Mouse (Mus musculus) retina, adult 2 months (tissue): Measurements from ENCODE around the gene Gm49384.

Experiments used
- DNase-seq: peaks from one replicate; pipeline ENCODE4 v3.0.0-alpha.2; 2012; ENCODE audit warnings: low read depth, low spot score

Gm49384 gene

DNA sequence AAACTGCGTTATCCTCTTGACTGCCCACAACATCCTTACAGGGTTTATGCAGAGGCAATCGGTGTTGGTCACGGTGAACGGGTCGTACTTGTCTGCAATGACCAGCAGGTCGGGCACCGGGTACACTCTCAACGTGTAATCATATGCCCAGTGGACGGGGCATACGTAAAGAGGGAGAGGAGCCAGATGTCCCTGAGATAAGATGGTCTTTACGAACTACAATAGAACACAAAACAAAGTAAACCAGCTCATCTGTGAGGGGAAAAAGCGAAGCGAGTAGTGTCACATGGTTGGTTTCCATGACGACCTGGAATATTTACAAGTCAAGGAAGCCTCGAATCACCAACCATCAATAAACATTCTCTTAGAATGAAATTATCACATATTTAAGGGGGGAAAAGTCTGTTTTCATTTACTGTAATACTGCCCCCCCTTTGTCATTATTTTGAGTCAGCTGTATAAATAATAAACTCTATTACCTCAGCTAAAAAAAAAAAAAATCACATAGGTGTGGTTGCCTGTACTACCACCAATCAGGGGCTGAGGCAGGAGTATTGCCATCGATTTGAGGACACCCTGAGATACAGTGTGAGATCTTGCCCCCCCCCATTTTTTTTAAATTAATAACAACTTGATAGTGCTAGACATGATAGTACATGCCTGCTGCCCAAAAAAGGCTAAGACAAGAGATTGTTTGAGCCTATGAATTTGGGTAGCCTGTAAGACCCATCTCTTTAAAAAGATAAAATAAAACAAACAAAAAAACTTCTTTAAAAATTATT, at the start of gene Gm49384:
TSS of gene Gm49384 (minus strand) at position 216 of the 782 bp plus-strand sequence.
- no peak for DNase-seq

- DNase-seq = no peak
These were observed 49.7 kb upstream of the Gm49384 start for GRCm38 (mm10) chr12:69253806-69254205.

- no peak for DNase-seq
These were observed 46.7 kb upstream of the Gm49384 start for GRCm38 (mm10) chr12:69250756-69251155.

DNA sequence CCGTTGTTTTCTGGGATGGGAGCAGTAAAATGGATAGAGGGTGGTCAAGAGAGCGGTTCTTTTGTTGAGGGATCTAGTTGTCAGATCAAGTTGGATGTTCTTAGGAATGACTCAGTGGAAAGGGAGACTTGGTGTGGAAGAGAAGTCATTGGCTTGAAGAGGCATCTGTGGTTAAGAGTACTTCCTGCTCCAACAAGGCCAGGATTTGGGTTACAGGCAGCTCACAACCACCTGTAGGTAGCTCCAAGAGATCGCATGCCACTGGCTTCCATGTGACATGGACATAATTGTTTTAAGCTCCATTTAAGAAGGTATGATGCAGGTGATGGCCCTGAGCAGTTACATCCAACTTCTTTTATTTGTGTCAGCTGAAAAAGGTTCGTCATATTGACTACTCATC, 45.7 kb upstream of the Gm49384 start:
- no peak for DNase-seq

DNA sequence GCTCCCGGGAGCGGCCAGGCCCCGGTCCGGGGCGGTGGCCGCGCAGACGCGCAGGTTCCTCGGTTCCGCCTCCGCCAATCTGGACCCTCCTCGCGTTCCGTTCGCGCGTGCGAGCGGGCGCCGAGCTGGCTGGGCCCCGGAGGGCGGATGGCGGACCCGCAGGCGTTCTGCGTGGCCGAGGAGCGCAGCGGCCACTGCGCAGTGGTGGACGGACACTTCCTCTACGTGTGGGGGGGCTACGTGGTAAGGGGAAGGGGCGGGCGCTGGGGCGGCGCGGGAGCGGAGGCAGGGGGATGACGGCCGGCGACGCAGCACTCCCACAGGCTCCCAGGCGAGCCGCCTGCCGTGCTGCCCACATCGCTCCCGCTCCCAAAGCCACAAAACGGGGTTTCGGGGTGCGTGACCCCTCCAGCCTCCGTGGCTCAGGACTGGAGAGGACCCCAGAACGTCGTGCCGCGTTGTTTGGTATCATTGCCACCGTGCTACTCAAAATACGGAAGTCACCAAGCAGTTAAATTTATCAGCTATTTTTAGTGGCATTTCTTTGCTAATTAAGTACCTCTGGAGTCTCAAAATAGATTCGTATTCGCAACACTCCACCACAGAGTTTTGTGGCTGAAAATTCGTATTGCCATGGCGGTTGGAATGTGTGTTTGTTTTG, 37.8 kb upstream of the Gm49384 start:
- DNase-seq = no peak

DNA sequence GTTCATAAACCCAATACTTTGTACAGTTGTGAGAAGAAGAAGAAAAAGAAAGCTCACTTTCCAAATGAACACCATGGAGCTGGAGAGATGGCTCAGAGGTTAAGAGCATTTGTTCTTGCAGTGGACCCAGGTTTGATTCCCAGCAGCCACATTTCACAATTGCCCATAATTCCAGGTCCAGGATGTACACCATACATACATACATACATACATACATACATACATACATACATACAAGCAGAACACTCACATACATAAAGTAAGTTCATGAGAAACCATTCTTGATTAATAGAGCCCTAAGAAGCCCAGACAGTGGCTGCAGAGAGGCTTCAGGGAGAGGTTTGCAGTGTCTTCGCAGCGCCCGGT, 37.3 kb upstream of the Gm49384 start:
- DNase-seq = no peak

- DNase-seq = no peak
These were observed 36.8 kb upstream of the Gm49384 start, which contains the start of gene Klhdc1 for GRCm38 (mm10) chr12:69240876-69241275. Gene Klhdc1 (plus strand): TSS chr12:69241176.

DNA sequence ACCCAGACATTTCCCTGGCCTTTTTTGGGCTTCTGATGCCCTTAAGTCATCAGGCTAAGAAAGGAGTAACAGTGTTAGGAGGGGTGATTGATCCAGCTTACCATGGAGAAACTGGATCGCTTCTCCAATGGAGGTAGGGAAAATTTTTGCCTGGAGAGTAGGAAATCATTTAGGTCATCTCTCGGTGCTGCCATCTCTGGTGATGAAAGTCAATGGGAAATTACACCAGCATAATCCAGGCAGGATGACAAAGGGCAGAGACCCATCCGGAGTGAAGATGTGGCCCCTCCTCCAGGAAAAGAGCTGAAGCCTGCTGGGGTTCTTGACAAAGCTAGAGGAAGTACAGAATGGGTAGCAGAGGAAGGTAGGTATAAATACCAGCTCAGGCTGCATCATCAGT, 34.2 kb upstream of the Gm49384 start:
- DNase-seq = no peak

DNA sequence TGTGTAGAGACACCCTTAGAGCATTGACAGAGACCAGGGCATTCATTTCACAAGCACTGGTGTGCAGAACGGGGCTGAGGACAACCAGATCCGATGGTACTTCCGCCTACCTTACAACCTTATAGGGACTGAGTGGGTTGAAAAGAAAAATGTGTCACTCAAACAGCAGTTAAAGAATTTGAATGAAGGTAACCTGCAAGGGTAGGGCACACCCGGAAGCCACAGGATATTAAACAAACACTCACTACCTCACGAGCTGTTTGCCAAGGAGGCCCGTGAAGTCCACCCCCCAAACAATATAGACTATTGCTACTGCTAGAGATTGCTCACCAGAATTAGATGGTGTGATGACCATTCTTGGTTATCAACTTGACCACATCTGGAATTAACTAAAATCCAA, 31.7 kb upstream of the Gm49384 start:
- DNase-seq = no peak

- no peak for DNase-seq
These were observed 25.2 kb upstream of the Gm49384 start for GRCm38 (mm10) chr12:69229251-69229650.

DNA sequence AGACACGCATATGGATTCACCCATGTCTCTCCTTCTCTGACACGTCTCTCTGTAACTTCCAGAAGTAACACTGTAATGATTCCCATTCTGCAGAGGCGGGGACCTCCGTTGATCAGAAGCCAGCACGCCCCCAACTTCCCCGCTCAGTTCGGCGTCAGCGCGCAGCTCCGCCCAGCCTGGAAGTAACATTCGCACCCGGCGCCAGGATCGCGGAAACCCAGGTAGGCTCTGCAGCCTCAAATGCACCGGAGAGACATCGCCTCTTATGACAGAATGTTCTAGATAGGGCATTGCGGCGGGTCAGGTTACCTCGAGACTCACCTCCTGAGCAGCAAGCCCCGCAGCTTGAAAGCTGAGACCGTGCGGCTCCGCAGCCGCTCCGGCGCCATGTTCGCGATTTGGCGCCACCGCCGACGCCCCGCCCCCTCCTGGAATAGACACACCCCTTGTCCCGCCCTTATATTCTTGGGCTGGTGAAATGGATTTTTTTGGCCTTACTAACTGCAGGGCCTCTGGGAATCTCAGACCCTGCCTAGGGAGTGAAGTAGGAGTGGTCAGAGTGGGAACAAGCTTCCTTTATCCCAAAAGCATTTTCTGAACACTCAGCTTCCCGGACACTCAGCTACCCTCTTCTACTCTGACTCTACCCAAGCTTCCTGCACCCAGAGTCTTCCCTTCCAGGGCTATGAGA, 23.9 kb upstream of the Gm49384 start, which contains the start of gene Pole2:
TSS of gene Pole2 (minus strand) at position 420 of the 691 bp plus-strand sequence.
- DNase-seq = no peak

DNA sequence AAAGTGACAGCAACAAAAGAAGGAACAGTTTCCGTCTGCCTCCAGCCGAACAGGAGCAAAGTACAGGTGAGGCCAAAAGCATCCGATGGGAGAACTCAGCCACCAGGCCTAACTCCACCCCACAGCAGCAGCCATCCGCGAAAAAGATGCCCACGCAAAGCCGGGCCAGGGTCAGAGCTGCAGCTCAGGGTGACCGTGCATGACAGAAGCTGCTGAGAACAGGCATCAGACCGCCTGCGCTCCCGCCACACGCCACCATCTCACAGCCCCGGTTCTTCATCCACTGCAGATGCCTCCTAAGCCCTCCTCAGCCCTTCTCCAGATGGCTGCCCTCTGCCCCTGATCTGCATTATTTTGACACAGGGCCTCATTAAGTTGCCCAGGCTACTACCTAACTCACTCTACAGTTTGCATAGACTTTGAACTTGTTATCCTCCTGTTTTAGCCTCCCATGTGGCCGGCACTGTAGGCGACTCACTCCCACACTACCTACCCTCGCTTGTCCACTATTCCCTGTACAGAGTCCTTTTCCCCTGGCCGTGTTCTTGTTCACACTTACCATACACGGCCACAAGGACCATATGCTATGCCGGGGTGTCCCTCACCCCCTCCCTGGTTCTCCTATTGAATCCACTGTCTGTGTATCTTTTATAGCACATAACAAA, 16.7 kb upstream of the Gm49384 start:
- DNase-seq = no peak

DNA sequence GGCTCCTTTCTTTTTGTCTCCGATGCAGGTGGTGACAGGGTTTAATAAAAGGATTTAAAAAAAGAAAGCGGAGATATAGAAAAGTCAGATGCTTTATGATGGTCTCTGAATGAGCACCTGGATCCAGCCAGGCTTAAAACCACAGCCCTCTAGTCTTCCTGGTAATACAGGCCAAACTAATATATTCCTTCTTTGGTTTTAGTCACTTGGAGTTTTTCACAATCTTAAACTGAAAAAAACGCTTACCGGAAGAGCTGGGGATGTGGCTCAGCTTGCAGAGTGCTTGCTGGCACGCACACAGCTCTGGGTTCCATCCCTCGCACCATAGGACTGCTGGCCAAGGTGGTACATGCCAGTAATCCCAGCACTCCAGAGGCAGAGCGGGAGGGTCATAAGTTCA, 12.5 kb upstream of the Gm49384 start:
- DNase-seq = no peak

- DNase-seq = no peak
These were observed 11.1 kb upstream of the Gm49384 start for GRCm38 (mm10) chr12:69215000-69215785.

- DNase-seq = no peak
These were observed 10.3 kb upstream of the Gm49384 start for GRCm38 (mm10) chr12:69214393-69214792.

DNA sequence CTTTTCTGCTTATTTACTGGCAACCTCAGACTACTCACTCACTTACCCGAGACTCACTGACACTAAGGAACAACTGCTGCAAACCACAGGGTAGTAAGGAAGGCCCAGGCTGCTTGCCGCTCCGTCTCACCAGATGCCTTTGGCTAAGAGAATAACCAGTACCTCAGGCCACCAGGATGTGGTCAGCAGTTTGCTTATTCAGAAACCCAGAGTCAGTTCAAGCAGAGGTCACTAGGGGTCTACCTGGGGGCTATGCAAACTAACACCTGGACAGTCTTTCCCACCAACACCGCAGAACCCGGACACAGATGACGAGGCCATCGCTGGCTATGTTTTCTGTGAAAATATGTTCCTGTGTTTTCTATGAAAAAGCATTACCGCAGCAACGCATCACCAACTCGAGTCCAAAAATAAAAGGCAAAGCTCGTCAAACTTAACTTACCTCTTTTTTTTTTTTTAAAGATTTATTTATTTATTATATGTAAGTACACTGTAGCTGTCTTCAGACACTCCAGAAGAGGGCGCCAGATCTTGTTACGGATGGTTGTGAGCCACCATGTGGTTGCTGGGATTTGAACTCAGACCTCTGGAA, 9.2 kb upstream of the Gm49384 start:
- DNase-seq = no peak

DNA sequence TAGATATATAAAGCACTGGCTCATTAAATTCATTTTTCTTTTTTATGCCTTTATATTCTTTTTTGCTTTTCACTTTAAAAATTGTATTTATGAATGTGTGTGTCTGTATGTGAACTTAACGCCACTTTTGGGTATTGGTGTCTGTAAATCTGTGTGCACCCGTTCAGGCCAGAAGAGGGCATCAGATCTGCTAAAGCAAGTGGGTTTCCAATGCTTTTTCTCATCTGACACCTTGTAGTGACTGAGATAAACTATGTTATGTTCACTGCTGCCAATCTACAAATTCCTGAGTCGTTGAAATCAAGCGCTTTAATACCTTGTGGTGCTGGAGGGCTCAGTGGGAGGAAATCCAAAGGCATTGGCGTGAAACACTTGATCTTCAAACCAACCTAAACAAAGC, 7.0 kb upstream of the Gm49384 start:
- DNase-seq = no peak

DNA sequence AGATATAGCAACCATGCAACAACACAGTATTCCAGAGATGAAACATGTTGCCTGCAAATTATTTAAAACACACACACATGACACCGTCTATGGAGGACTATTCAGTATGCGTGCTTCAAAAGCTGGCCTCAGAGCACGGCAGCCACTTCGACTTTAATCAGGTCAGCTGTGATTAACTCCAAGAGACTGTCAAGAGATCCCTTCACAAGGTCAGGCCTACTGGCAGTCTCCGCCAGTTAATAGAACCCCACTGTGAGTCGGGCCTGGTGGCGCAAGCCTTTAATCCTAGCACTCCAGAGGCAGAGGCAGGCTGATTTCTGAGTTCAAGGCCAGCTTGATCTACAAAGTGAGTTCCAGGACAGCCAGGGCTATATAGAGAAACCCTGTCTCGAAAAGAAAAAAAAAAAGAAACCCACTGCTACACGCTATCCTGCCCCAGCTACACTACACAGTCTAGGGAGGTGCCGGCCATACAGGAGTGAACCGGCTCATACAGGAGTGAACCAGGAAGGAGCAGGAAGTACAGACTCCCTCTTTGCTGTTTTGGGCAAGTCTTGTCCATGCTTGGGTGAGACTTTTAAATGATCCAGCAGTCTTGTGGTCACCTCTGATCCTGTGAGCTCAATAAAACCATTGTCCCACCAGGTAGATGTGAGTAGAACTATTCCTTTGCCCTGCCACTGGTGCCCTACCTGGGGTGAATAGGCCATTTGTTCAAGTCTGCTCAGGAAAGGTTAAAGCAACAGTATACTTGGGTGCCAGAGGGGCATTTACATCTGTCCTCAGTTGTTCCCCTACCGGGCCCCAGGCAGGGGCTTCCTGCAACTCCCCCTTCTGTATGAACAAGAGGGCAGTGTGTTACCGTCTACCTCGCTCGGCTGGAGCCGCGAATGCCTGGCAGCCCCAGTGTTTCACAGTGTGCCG, 6.3 kb upstream of the Gm49384 start:
- DNase-seq = no peak

DNA sequence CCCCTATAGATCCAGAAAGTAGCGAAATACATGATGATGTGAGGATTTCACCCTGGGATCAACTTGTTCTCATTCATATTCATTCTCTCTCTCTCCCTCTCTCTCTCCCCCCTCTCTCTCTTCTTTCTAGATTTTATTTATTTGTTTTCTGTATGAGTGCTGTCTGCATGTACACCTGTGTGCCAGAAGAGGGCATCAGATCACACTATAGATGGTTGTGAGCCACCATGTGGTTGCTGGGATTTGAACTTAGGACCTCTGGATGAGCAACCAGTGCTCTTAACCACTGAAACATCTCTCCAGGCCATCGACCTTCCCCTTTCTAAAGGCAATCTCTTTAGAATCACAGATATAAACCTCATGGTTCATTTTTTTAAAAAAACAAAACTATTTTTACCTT, 4.5 kb upstream of the Gm49384 start:
- DNase-seq = no peak

- no peak for DNase-seq
These were observed 3.9 kb upstream of the Gm49384 start for GRCm38 (mm10) chr12:69207926-69208325.
